Mouse (Mus musculus) liver, embryonic 14.5 days (tissue): ENCODE data around the gene Arhgef19. TPM values are rescaled to one million over a fixed set of nuclear protein-coding genes. Genes with fewer than 3 reads are reported as not detected.
A peak's percentile ranks its signal among the peaks of the same experiment; 100 is the strongest.

ENCODE experiments used
- ATAC-seq: fragments of 200-750 bp; cut with Nextera tagmentation; 2 replicates; pipeline ENCODE4 v1.8.0; 2017; ENCODE audit warnings: moderate number of reproducible peaks, mild to moderate bottlenecking, moderate library complexity; ENCODE audit not compliant: insufficient read depth
- DNase-seq, 3 experiments: peaks; one replicate each; pipeline ENCODE4 v3.0.0-alpha.2; 2012 to 2013; ENCODE audit warnings: low read depth in 3 of 3, low spot score in 3 of 3
- H3K27ac ChIP-seq: fragments of 300-500 bp; sonication (generic); 2 replicates; pipeline ENCODE4 v1.5.1; 2014; ENCODE audit warnings: moderate library complexity, mild to moderate bottlenecking, control low read depth, inconsistent platforms
- H3K27me3 ChIP-seq: fragments of 300-500 bp; sonication (generic); 2 replicates; pipeline ENCODE4 v1.6.1; 2014; ENCODE audit warnings: mild to moderate bottlenecking, low read length, moderate library complexity; ENCODE audit not compliant: control insufficient read depth, insufficient read depth
- H3K36me3 ChIP-seq: fragments of 300-500 bp; sonication (generic); replicated peaks from 2 replicates; pipeline ENCODE4 v1.6.1; 2014; ENCODE audit warnings: low read depth; ENCODE audit not compliant: control insufficient read depth, insufficient read depth
- H3K4me1 ChIP-seq, 2 experiments: fragments of 200-500 bp in 1 of 2; fragments of 300-500 bp in 1 of 2; sonication (generic) in 1 of 2; replicated peaks; 2 replicates each; pipeline ENCODE4 v1.6.1; 2012 to 2014; ENCODE audit warnings: antibody characterized with exemption in 1 of 2, inconsistent platforms in 1 of 2, low read length in 1 of 2; ENCODE audit not compliant: control insufficient read depth in 2 of 2, insufficient read depth in 2 of 2
- H3K4me2 ChIP-seq: fragments of 300-500 bp; sonication (generic); 2 replicates; pipeline ENCODE4 v1.6.1; 2014; ENCODE audit warnings: low read depth, mild to moderate bottlenecking, control low read depth, moderate library complexity
- H3K4me3 ChIP-seq, 2 experiments: fragments of 200-500 bp in 1 of 2; fragments of 300-500 bp in 1 of 2; sonication (generic) in 1 of 2; 2 replicates each; pipeline ENCODE4 v1.5.1; 2012 to 2014; ENCODE audit warnings: low read depth in 2 of 2, low read length in 2 of 2, mild to moderate bottlenecking in 2 of 2, control low read depth in 1 of 2, inconsistent platforms in 1 of 2, moderate library complexity in 1 of 2; ENCODE audit not compliant: insufficient read depth in 1 of 2
- H3K9ac ChIP-seq: fragments of 300-500 bp; sonication (generic); replicated peaks from 2 replicates; pipeline ENCODE4 v1.6.1; 2014; ENCODE audit warnings: mild to moderate bottlenecking, control low read depth, moderate library complexity
- H3K9me3 ChIP-seq: fragments of 300-500 bp; sonication (generic); 2 replicates; pipeline ENCODE4 v1.6.1; 2016; ENCODE audit warnings: low read length, mixed read lengths; ENCODE audit not compliant: control insufficient read depth
- CTCF ChIP-seq: IDR thresholded peaks from 2 replicates; pipeline ENCODE4 v1.5.1; 2016; ENCODE audit warnings: antibody characterized with exemption, low read depth, control low read depth
- EP300 ChIP-seq: IDR thresholded peaks from 2 replicates; pipeline ENCODE4 v1.6.1; 2016; ENCODE audit warnings: antibody characterized with exemption, low read depth
- WGBS: fragments of 180-500 bp; shearing (Covaris S2); extraction: QIAGEN DNeasy Blood & Tissue Kit; methylation state at CpG from one replicate; pipeline ENCODE4 v1.1.7; 2014; ENCODE audit not compliant: insufficient replicate concordance; 5-methylcytosine and 5-hydroxymethylcytosine counted together
- polyA plus RNA-seq, 2 experiments: library from polyadenylated mRNA; depleted of rRNA in 1 of 2; stranded (reverse) in 1 of 2; unstranded in 1 of 2; fragments of >200 nt; fragmentation: Nextera tagmentation in 1 of 2; extraction: Ambion mirVana in 1 of 2; gene quantifications; 2 replicates each; pipeline versions ENCODE4 v1.2.1 to v1.2.3; 2012 to 2014

The Arhgef19 gene
- polyA plus RNA-seq, 2 experiments, result 0.72 to 0.88 TPM

- no peak for ATAC-seq
- Histone ChIP-seq H3K4me2 (no peak overlapping the region), H3K27me3 (no peaks in the 10 kb centered on the region), H3K9me3 (no peaks in the 10 kb centered on the region), H3K27ac (no peak overlapping the region), H3K4me3 (no peak overlapping the region), H3K36me3 (no peaks in the 10 kb centered on the region), H3K9ac (no peak overlapping the region), H3K4me1 (peaks cover 3 to 9% of the 10 kb centered on the region in 2 experiments; a peak in 3 of 4 replicates)
- no peak for DNase-seq
- TF ChIP-seq EP300 (no peak), CTCF (no peak)
- WGBS, result 78% methylated on average over 4 of the region's 4 CpGs
Measured at GRCm38 (mm10) chr4:141211646-141212045, 27.7 kb upstream of the Arhgef19 start.

DNA sequence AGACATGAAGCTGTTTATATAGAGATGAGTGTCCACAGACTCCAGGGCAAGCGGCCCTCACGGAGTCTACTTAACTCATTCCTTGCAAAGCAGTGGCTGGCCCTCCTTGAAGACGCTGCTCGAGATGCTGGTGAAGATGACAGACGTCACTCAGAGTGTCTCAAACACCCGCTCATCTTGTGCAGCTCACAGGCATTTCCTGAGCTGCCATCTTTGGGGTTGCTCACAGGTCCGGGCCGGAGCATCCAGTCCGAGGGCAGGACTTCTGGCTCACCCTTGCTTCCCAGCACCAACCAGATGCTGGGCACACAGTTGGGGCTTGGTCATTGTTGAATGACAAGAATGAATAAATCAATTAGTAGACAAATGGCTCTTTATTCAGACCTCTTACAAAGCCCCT is 26.4 kb upstream of the Arhgef19 start:
- no peaks in the 10 kb centered on the region for H3K9me3 ChIP-seq
- no peak overlapping the region for H3K9ac ChIP-seq
- TF ChIP-seq EP300, result no peak
- TF ChIP-seq CTCF, result no peak
- DNase-seq (no peak), ATAC-seq (no peak)
- H3K4me3 ChIP-seq, result no peak overlapping the region
- H3K4me1 ChIP-seq, result peaks cover 3 to 9% of the 10 kb centered on the region in 2 experiments; a peak in 3 of 4 replicates
- H3K27me3 ChIP-seq, result no peaks in the 10 kb centered on the region
- peak overlapping the region; percentile 90; the same call in 1 of the 2 replicates for H3K4me2 ChIP-seq
- WGBS, result 76% methylated on average over 9 of the region's 9 CpGs
- H3K36me3 ChIP-seq, result no peaks in the 10 kb centered on the region
- H3K27ac ChIP-seq, result no peak overlapping the region

DNA sequence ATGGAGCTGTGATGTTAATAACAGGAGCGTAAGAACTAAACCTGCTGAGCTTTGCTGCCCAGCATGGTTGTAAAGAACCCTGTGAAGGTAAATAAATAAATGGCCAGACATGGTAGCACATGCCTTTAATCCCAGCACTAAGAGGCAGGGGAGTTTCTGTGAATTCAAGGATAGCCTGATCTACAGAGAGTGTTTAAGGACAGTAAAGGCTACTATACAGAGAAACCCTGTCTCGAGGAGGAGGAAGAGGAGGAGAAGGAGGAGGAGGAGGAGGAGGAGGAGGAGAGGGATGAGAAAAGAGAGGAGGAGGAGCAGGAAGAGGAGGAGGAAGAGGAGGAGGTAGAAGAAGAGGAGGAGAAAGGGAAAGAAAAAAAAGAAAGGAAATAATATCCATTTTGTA is 26.0 kb upstream of the Arhgef19 start:
- no peak for ATAC-seq

DNA sequence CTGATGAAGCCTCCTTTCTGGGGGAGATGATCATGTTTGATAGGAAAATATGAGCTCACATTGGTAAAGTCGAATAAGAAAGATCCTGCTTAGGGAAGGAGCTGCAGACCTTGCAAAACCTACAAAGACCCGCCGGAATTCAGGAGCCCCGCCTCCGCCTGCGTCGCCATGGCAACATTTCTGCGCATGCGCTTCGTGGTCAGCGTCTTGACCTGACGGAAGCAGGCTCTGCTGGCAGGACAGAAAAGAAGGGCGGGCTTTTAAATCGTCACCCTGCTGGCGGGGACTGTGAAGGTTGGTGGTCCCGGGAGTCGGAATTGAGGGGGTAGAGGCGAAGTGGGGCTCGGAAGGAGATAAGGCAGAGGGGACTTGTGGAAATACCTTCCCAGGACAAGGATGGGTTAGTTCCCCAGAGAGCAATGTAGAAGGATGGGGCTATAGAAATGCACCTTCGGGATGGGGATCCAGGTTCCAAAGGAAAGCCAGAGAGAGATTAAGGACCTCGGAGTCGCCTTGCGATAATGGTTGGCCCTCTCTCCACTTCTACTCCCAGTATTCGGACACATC is 25.4 kb upstream of the Arhgef19 start, which contains the start of gene Rsg1:
Rsg1 (plus strand) TSS at position 187 of the 567 bp plus-strand sequence.
- H3K4me3 ChIP-seq, result peak within 1 kb of the TSS; percentile 53 to 79
- H3K4me1 ChIP-seq, result peaks cover 3 to 9% of the 10 kb centered on the region in 2 experiments; a peak in 3 of 4 replicates
- DNase-seq, result peak; percentile 77 to 83 (median 80)
- TF ChIP-seq CTCF, result 0 out of 2 replicates have a peak, but pooled peaks have one; percentile 22
- no peak for TF ChIP-seq EP300
- peak within 1 kb of the TSS; percentile 28 for H3K9ac ChIP-seq
- no peaks in the 10 kb centered on the region for H3K36me3 ChIP-seq
- H3K27ac ChIP-seq, result no peak within 1 kb of the TSS
- peak within 1 kb of the TSS; percentile 90 for H3K4me2 ChIP-seq
- under 1% methylated on average over 24 of the region's 24 CpGs for WGBS
- ATAC-seq, result peak; percentile 69
- no peaks in the 10 kb centered on the region for H3K27me3 ChIP-seq
- H3K9me3 ChIP-seq, result no peaks in the 10 kb centered on the region

More for the DNA sequence above, 26.0 kb upstream of the Arhgef19 start:
- Histone ChIP-seq H3K9me3 (no peaks in the 10 kb centered on the region), H3K4me1 (peaks cover 3 to 9% of the 10 kb centered on the region in 2 experiments; a peak in 3 of 4 replicates), H3K4me2 (peak overlapping the region; percentile 90), H3K36me3 (no peaks in the 10 kb centered on the region), H3K27ac (no peak overlapping the region), H3K27me3 (no peaks in the 10 kb centered on the region), H3K4me3 (peak overlapping the region in 1 of 2 experiments; percentile 53; a peak in 2 of 4 replicates), H3K9ac (no peak overlapping the region)
- WGBS, result 56% methylated on average over 2 of the region's 2 CpGs
- TF ChIP-seq CTCF (no peak), EP300 (no peak)
- DNase-seq, result no peak

GRCm38 (mm10) chr4:141214337-141214851 is 24.9 kb upstream of the Arhgef19 start:
- DNase-seq, result peak in 2 of 3 experiments; percentile 30 to 42
- H3K27ac ChIP-seq, result no peak overlapping the region

More at GRCm38 (mm10) chr4:141214337-141214851, 24.9 kb upstream of the Arhgef19 start:
- ATAC-seq, result peak; percentile 38
- no peaks in the 10 kb centered on the region for H3K9me3 ChIP-seq
- peak overlapping the region; percentile 53 to 79 for H3K4me3 ChIP-seq
- H3K27me3 ChIP-seq, result no peaks in the 10 kb centered on the region
- H3K36me3 ChIP-seq, result no peaks in the 10 kb centered on the region
- H3K9ac ChIP-seq, result peak overlapping the region; percentile 28
- TF ChIP-seq EP300 (no peak), CTCF (peak; percentile 87)
- H3K4me2 ChIP-seq, result peak overlapping the region; percentile 90
- WGBS, result 2% methylated on average over 16 of the region's 16 CpGs
- H3K4me1 ChIP-seq, result peaks cover 3 to 9% of the 10 kb centered on the region in 2 experiments; a peak in 3 of 4 replicates
